In the genomic region with DNA sequence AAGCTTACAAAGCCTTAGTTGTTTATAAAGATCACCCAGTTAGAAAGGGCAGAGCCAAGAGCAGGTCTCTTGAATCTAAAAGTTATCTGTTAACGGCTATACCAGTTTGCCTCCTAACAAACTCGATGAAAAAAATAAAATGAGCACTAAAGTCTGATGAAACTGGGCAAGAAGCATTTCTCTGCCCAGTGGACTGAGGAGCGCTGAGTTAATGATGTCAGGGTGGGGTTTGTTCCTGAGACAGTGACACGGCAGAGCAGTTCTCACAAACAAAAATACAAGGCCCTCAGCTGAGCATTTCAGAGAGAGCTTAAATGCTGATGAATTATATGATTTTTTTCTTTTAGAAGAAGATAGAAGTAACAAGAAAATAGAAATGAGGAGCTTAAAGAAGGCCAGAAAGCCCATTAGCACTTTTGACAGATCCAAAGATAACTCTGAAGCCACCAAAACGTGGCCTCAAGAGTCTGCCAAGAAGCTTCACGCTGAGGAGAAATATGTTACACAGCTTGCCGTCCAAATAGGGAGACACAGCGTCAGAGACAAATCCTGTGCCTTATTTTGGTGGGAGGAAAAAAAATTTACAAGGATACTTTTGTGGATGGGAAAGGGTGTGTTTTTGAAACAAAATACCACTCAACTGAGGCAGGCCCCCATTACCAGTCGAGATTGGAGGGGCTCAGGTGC, we compare ENCODE assay signal across 14 mouse cellular contexts.
DNase-seq lines count a peak whose midpoint lies in the region; ATAC-seq lines count a peak whose summit lies in the region.
"Had no signal": no experiment of that assay in that cellular context is flagged by ENCODE, and none has a peak within 500 bp of the region (broad histone marks: within the 10 kb centered on the region; RNA-seq: fewer than 3 reads in every experiment).

No protein-coding gene starts in this region.

- no peaks in the 10 kb centered on the region for H3K9me3 ChIP-seq in midbrain, embryonic 16.5 days (replicated peaks; ENCODE audit: control insufficient read depth, low read length, poor library complexity, severe bottlenecking)
- H3K9me3 ChIP-seq: heart, embryonic 15.5 days; hindbrain, embryonic 15.5 days had no signal

- ATAC-seq in frontal cortex, adult (ENCODE audit: low TSS enrichment): peak; percentile 94
- ATAC-seq in midbrain, embryonic 16.5 days: no peak

- H3K27me3 ChIP-seq in midbrain, embryonic 16.5 days (ENCODE audit: control insufficient read depth, insufficient read depth, low read depth, low read length): no peaks in the 10 kb centered on the region
- H3K27me3 ChIP-seq: heart, embryonic 15.5 days; hindbrain, embryonic 15.5 days had no signal

- no peak overlapping the region for H3K4me3 ChIP-seq in midbrain, embryonic 16.5 days (ENCODE audit: low read depth, low read length)
- H3K4me3 ChIP-seq: heart, embryonic 15.5 days; hindbrain, embryonic 15.5 days had no signal

- H3K4me2 ChIP-seq in midbrain, embryonic 16.5 days (ENCODE audit: low read length): no peak overlapping the region
- H3K4me2 ChIP-seq: heart, embryonic 15.5 days; hindbrain, embryonic 15.5 days had no signal

- DNase-seq in frontal cortex, postnatal 25 days (ENCODE audit: low spot score in 2 of 2): no peak
- peak; percentile 60 to 82 for DNase-seq in right cerebral cortex, postnatal 10 days (ENCODE audit: low spot score in 2 of 2)
- DNase-seq in right cerebral cortex, postnatal 4 days: no peak
- DNase-seq in frontal cortex, adult 2 months (ENCODE audit: extremely low spot score in 1 of 2, low spot score in 1 of 2): peak; percentile 49 to 71
- DNase-seq in adrenal gland, postnatal 25 days: no peak
- DNase-seq in yolk sac, embryonic 10.5 days (ENCODE audit: low spot score): no peak
- DNase-seq: adrenal gland, adult 2 months; gastrocnemius, postnatal 36 days had no signal

- no peak overlapping the region for H3K9ac ChIP-seq in midbrain, embryonic 16.5 days (ENCODE audit: low read depth, low read length)
- H3K9ac ChIP-seq: heart, embryonic 15.5 days; hindbrain, embryonic 15.5 days; liver, embryonic 14.5 days had no signal

- no peaks in the 10 kb centered on the region for H3K36me3 ChIP-seq in midbrain, embryonic 16.5 days (ENCODE audit: control insufficient read depth, insufficient read depth, low read length)
- H3K36me3 ChIP-seq: heart, embryonic 15.5 days; hindbrain, embryonic 15.5 days had no signal

- peaks cover 3% of the 10 kb centered on the region; the same call in 1 of the 2 replicates for H3K4me1 ChIP-seq in midbrain, embryonic 16.5 days (ENCODE audit: control insufficient read depth, insufficient read depth, low read length)
- H3K4me1 ChIP-seq: hindbrain, embryonic 15.5 days had no signal

- H3K27ac ChIP-seq in midbrain, embryonic 16.5 days (ENCODE audit: low read length): no peak overlapping the region
- H3K27ac ChIP-seq: heart, embryonic 15.5 days; hindbrain, embryonic 15.5 days; kidney, postnatal 0 days; liver, embryonic 14.5 days had no signal

- 77% methylated on average over 9 of the region's 9 CpGs for WGBS in midbrain, embryonic 16.5 days

Comparison
In these comparisons a context has a peak if more than half of its experiments do, and no peak if none do; other contexts are left out.
1. DNase-seq: peak in right cerebral cortex, postnatal 10 days (2 of 2) and frontal cortex, adult 2 months (2 of 2); none in frontal cortex, postnatal 25 days (0 of 2), right cerebral cortex, postnatal 4 days (single experiment), adrenal gland, postnatal 25 days (single experiment) and yolk sac, embryonic 10.5 days (single experiment).